26 mouse cellular contexts compared by ENCODE assay signal in the genomic region with DNA sequence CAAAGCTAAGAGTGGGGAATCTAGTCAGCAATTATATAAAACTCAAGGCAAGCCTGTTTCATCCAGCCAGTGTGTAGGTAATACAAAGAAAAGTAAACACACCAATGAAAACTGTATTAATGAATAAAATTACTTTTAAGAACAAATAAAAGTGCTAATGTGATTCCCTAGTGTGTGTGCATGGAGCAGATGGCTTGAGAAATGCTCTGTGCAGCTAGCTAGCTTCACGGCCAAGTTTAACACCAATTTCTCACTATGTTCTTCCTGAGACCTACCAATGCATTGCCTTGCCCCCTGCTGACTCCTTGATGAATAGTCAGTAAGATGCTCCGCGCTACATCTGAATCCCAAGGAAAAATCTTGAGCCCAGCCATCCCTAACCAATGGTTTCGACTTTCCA.
"Had no signal": no experiment of that assay in that cellular context is flagged by ENCODE, and none has a peak within 500 bp of the region (broad histone marks: within the 10 kb centered on the region; RNA-seq: fewer than 3 reads in every experiment).

No protein-coding gene starts in this region.

- DNase-seq: gastrocnemius, postnatal 25 days; heart, adult 18-20 months; heart, postnatal 10 days; heart, postnatal 4 days; kidney, adult 18-20 months; kidney, adult 8-10 months; kidney, postnatal 10 days; kidney, postnatal 25 days; kidney, postnatal 4 days; layer of hippocampus, postnatal 36 days; left cerebral cortex, postnatal 4 days; lung, adult 18-20 months had no signal

- H3K9ac ChIP-seq: heart, embryonic 12.5 days; hindbrain, embryonic 12.5 days; hindbrain, embryonic 14.5 days; intestine, embryonic 15.5 days; limb, embryonic 13.5 days; limb, embryonic 15.5 days; liver, embryonic 12.5 days; liver, embryonic 14.5 days had no signal

- H3K4me1 ChIP-seq: heart, embryonic 10.5 days; heart, embryonic 12.5 days; hindbrain, embryonic 10.5 days; hindbrain, embryonic 12.5 days; intestine, embryonic 15.5 days; limb, embryonic 13.5 days; limb, embryonic 15.5 days; liver, embryonic 12.5 days had no signal

- H3K4me2 ChIP-seq: heart, embryonic 12.5 days; hindbrain, embryonic 12.5 days; hindbrain, embryonic 14.5 days; intestine, embryonic 15.5 days; limb, embryonic 13.5 days; limb, embryonic 15.5 days; liver, embryonic 12.5 days had no signal

- H3K36me3 ChIP-seq: heart, embryonic 10.5 days; heart, embryonic 12.5 days; hindbrain, embryonic 10.5 days; hindbrain, embryonic 12.5 days; intestine, embryonic 15.5 days; limb, embryonic 13.5 days; limb, embryonic 15.5 days; liver, embryonic 12.5 days had no signal

- ATAC-seq: hindbrain, embryonic 16.5 days; inflammation-experienced regulatory T-cells, adult 6 months; intestine, embryonic 15.5 days; intestine, postnatal 0 days; liver, embryonic 12.5 days had no signal

- H3K4me3 ChIP-seq: heart, embryonic 10.5 days; heart, embryonic 12.5 days; hindbrain, embryonic 10.5 days; hindbrain, embryonic 12.5 days; intestine, embryonic 15.5 days; layer of hippocampus, adult 2 months; limb, embryonic 13.5 days; limb, embryonic 15.5 days; liver, embryonic 12.5 days had no signal

- H3K9me3 ChIP-seq: heart, embryonic 10.5 days; heart, embryonic 12.5 days; hindbrain, embryonic 10.5 days; hindbrain, embryonic 12.5 days; intestine, embryonic 15.5 days; limb, embryonic 13.5 days; limb, embryonic 15.5 days; liver, embryonic 12.5 days had no signal

- H3K27me3 ChIP-seq: heart, embryonic 12.5 days; hindbrain, embryonic 12.5 days; intestine, embryonic 15.5 days; limb, embryonic 13.5 days; limb, embryonic 15.5 days; liver, embryonic 12.5 days had no signal

- H3K27ac ChIP-seq: heart, embryonic 10.5 days; hindbrain, embryonic 10.5 days; hindbrain, embryonic 12.5 days; hindbrain, embryonic 14.5 days; intestine, embryonic 15.5 days; layer of hippocampus, adult 2 months; limb, embryonic 13.5 days; limb, embryonic 15.5 days; liver, embryonic 12.5 days; liver, embryonic 14.5 days had no signal
